Mouse (Mus musculus): ENCODE measurements at regions not wholly inside any gene's neighbourhood (a gene's known extent, or its start where the extent isn't known, plus 50 kb on each side); places are given as distances from the start of the nearest gene placed in this dataset.

DNA sequence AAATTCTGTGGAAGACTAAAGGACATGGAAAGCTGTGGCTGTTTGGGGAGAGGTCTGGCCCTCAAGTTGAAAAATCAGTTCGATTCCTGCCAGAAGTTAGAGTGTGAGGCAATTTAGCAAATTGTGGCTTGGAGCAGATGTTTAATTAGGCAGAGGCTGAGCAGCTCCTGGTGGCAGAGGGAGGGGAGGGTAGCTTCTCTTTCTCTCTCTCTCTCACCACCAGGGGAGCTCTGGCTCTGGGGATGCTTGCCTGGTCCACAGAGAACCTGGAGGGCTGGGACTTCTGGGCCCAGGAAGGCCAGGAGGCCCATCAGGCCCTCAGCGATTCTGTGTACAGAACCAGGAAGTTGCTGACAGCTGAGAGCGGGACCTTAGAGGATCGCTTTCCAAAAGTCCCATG lies 151.5 kb upstream of the Rbfox1 start:
- TF ChIP-seq GATA4 (IDR thresholded peaks at IDR 0.05; ENCODE audit: insufficient replicate concordance, low read length), result no peak

- no peak for TF ChIP-seq GATA4 (IDR thresholded peaks at IDR 0.05; ENCODE audit: insufficient replicate concordance, low read length)
Measured at GRCm38 (mm10) chr16:5722506-5722905, 162.6 kb upstream of the Rbfox1 start.

- no peak for TF ChIP-seq GATA4 (IDR thresholded peaks at IDR 0.05; ENCODE audit: insufficient replicate concordance, low read length)
Measured at GRCm38 (mm10) chr16:5713476-5713875, 171.7 kb upstream of the Rbfox1 start.

DNA sequence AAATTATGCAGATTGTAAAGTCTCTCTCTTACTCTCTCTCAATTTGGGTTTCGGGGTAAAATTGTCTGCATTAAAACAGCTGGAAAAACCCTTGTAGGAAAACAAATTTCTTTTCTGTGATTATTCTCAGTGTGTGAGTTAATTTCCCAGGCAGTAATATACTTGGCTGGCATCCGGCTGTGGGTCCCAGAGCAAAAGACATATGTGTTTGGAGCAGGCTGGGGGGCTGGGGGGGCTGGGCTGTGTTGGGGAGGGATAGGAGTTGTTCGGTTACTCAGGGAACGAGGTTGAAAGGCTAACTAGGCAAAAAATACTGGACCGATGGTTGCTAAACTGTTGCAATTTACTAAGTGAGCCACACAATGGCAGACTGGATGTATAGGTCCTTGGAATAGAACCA lies 175.3 kb upstream of the Rbfox1 start:
- TF ChIP-seq GATA4 (IDR thresholded peaks at IDR 0.05; ENCODE audit: insufficient replicate concordance, low read length), result no peak

DNA sequence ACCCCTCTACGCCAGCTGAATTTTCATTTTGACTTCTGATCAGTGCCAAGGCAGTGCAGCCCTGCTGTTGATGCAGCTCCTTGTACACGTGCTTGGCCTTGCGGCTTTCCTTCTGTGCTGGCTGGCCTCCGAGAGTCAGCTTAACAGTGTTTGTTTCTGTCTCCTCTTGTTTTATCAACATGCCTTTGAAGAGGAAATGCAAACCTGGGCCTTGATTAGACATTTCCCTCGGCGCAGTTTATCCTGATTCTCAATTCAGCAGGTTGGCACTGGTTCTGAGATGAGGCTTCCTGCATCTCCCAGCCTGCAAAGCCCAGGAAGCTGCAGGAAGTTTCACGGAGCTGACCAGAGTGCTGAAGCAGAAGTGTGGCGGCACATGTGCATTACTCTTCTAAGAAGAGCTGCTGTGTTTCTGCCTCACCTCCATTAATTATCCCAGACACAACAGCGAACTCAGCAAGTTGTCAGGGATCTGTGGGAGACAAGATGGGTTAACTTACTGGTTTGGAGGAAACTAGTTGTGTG lies 184.4 kb upstream of the Rbfox1 start:
- no peak for TF ChIP-seq GATA4 (IDR thresholded peaks at IDR 0.05; ENCODE audit: insufficient replicate concordance, low read length)

GRCm38 (mm10) chr16:5688322-5688721 lies 196.8 kb upstream of the Rbfox1 start:
- TF ChIP-seq GATA4 (IDR thresholded peaks at IDR 0.05; ENCODE audit: insufficient replicate concordance, low read length), result no peak

DNA sequence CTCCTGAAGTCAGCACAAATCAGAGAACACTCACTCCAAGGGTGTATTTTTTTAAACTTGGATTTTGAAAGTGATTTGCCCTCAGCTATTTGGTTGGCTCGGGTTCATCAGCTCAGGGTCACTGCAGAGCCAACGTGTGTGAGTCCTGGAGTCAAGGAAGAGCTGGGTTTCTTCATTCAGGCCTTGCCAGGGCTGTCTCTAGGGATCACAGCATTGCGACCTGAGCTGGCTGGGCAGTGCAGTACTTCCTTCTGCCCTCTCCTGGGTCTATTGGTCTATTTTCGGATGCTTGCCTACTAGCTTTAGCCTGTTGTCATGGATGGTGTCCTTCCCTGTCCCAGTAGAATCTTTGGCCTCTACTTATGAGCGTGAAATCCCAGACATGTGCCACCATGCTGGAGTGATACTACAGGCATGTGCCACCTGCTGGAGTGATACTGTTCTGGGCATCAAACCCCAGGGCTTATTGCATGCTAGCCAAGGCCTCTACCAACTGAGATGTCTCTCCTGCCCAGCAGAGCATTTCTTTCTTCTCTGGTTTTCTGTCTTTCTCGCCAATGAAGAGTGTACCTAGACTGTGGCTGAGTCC lies 211.7 kb upstream of the Rbfox1 start:
- no peak for TF ChIP-seq GATA4 (IDR thresholded peaks at IDR 0.05; ENCODE audit: insufficient replicate concordance, low read length)

GRCm38 (mm10) chr16:5672871-5673270 lies 212.3 kb upstream of the Rbfox1 start:
- TF ChIP-seq GATA4 (IDR thresholded peaks at IDR 0.05; ENCODE audit: insufficient replicate concordance, low read length), result no peak

DNA sequence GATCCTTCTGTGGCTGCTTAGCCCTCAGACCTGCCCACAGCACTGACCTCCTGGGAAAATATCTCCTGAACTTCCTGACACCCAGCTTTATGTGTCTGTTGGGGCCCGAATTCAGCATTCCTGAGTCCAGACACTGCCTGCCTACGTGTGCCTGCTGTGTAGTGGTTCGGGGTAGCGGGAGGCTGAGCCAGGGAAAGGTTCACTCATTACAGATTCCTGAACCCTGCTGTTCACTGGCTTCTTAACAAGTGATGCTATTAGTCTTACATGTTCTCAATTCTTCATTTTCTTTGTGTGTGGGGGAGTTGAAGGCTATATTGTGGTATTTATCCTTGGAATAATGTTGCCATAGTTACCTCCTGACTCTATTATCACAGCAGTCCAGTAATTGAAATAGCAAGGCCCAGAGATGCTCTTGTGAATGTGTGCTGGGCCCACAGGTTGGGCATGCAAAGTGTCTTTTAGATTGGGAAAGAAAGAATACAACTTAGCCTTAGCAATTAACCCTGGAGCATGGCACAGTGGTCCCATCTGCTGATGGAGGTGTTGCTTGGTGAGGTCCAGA lies 216.7 kb upstream of the Rbfox1 start:
- no peak for TF ChIP-seq GATA4 (IDR thresholded peaks at IDR 0.05; ENCODE audit: insufficient replicate concordance, low read length)

DNA sequence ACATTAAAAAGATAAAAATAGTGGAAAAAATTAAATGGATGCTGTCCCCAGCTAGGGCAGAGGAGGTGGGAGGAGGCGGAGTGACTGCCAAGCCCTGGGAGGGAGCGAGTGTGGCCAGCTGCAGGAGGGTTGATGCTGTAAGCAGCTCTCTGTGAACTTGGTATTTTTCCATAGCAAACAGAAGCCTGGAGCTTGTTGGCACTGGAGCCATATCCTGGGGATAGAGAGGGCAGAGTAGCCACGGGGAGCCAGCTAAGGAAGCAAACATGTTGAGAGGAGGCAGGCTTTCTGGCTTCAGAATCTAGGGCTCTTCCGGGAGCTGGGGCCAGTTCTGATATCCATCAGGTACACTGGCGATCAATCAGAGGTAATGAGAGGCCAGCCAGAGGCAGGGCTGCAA lies 223.2 kb upstream of the Rbfox1 start:
- no peak for TF ChIP-seq GATA4 (IDR thresholded peaks at IDR 0.05; ENCODE audit: insufficient replicate concordance, low read length)

- TF ChIP-seq GATA4 (IDR thresholded peaks at IDR 0.05; ENCODE audit: insufficient replicate concordance, low read length), result no peak
Measured at GRCm38 (mm10) chr16:5651551-5651950, 233.6 kb upstream of the Rbfox1 start.

- TF ChIP-seq GATA4 (IDR thresholded peaks at IDR 0.05; ENCODE audit: insufficient replicate concordance, low read length), result no peak
Measured at GRCm38 (mm10) chr16:5651002-5651401, 234.2 kb upstream of the Rbfox1 start.

DNA sequence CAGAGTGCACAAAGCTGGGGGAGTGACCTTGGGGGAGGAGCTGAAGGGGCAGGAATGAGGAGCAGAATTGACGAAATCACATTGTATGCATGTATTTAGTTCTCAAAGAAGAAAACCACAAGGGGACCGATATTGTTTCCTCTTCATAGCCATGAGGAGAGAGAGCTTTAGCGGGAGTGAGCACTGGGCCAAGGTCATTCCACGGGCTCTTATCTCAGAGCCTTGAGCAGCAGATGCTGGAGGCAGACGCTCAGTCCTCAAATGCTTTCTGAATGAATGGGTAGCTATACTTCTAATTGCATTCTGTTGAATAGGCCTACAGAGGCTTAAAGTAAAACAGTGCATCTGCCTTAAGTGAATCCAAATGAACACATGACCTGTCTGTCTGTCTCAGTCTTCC lies 245.2 kb upstream of the Rbfox1 start:
- TF ChIP-seq GATA4 (IDR thresholded peaks at IDR 0.05; ENCODE audit: insufficient replicate concordance, low read length), result no peak

DNA sequence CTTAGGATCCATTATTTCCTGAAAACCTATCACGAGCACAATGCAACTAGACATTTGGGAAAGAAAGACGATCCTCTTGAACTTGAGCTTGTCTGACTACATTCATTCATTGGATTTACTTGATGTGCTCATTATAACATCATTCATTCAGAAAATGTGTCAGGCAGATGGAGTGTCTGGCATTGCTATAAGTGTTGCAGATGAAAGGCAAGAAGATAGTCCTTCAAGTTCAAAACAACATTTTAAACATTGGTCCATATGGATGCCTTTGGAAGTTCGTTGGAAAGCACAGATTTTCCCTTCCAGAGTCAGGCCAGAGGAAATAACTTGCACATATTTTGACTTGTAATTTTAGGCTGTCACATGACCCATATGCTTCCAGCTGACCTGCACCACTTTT lies 255.2 kb upstream of the Rbfox1 start:
- TF ChIP-seq GATA4 (IDR thresholded peaks at IDR 0.05; ENCODE audit: insufficient replicate concordance, low read length), result no peak

- TF ChIP-seq GATA4 (IDR thresholded peaks at IDR 0.05; ENCODE audit: insufficient replicate concordance, low read length), result no peak
Measured at GRCm38 (mm10) chr16:5627910-5628309, 257.2 kb upstream of the Rbfox1 start.

- TF ChIP-seq GATA4 (IDR thresholded peaks at IDR 0.05; ENCODE audit: insufficient replicate concordance, low read length), result no peak
Measured at GRCm38 (mm10) chr16:5627117-5627909, 257.8 kb upstream of the Rbfox1 start.
